Mouse (Mus musculus): ENCODE results near the gene Tpd52l2.
A peak's percentile ranks its signal among the peaks of the same experiment; 100 is the strongest.

Tpd52l2 gene

DNA sequence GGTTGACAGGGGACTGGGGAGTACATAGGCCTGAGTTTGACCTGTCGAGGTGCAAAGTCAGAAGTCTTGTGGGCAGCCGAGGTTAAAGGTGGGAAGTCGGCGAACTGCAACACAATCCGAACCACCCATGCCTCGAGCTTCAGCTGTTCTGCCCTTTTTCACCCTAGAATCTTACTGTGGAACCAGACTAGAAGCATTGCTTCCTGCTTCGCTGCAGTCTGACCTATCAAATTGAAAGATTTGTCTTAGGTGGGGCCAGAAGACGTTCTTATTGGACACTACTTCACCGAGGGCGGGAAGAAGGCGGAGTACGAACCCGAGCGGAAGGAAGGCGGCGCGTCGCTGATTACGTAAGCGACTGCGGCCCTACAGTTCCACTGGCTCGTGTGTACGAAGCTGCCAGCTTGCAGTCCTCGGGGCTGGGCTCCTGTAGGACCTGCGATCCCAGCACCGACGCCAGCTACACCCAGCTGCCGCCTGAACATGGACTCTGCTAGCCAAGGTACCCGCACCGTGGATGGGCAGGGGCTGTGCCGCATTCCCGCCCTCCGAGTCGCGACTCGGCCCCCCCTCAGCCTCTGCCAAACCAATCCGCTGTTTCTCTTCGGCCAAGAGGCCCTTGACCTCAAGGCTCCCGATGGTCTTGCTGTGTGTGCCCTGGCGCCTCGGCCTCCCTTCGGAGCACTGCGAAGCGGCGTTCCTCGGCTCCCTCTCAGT is at the start of gene Tpd52l2:
Gene Tpd52l2, plus strand, starts transcription at position 312 of the 717 bp plus-strand sequence.
- peak; percentile 80 for DNase-seq (ENCODE audit: low spot score)

GRCm38 (mm10) chr2:181452181-181452580 is 44.8 kb upstream of the Tpd52l2 start:
- DNase-seq (ENCODE audit: low spot score), result no peak

GRCm38 (mm10) chr2:181453274-181453673 is 43.7 kb upstream of the Tpd52l2 start:
- no peak for DNase-seq (ENCODE audit: low spot score)

DNA sequence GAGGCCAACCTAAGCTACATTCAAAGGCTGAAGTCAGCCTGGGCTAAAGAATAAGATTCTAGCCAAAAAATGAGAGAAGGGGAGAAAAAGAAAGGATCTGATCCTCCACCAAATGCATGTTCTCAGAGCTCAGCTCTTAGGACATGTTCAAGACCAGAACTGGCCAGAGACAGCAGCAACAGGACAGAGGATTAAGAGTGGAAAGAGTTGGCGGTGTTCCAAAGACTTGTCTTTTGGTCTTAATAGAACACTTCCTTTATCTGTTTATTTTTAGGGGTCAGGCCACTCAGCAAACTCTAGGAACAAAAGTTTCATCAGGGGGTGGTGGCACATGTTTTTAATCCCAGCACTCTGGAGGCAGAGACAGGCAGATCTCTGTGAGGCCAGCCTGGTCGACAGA is 41.0 kb upstream of the Tpd52l2 start:
- no peak for DNase-seq (ENCODE audit: low spot score)

GRCm38 (mm10) chr2:181457831-181458230 is 39.1 kb upstream of the Tpd52l2 start:
- no peak for DNase-seq (ENCODE audit: low spot score)

GRCm38 (mm10) chr2:181458411-181459152 is 38.4 kb upstream of the Tpd52l2 start:
- peak; percentile 30 for DNase-seq (ENCODE audit: low spot score)

DNA sequence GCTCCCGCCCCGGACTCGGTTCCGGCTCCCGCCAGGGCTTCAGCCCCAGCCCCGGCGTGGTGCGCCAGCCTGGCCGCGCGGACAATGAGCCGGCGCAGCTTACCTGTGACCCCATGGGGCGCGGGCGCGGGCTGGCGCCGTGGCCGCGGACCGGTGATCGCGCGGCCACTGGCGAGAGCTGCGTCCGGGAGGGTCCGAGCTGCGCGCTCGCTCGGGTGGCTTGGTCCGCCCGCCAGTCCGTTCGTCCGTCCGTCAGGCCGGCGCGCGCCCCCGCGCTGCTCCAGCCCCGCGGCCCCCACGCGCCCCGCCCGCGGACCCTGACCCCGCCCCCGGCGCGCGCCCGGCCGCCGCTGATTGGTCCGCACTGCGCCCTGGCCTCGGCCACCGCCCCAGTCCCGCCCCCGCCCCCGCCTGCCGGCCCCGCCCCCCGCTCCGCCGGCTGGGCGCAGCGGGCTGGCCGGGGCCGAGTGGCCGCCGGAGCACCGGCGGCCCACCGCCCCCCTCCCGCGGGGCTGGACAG is 37.7 kb upstream of the Tpd52l2 start, which contains the start of gene Zbtb46:
Gene Zbtb46, minus strand, starts transcription at position 274 of the 520 bp plus-strand sequence.
- DNase-seq (ENCODE audit: low spot score), result peak; percentile 77

DNA sequence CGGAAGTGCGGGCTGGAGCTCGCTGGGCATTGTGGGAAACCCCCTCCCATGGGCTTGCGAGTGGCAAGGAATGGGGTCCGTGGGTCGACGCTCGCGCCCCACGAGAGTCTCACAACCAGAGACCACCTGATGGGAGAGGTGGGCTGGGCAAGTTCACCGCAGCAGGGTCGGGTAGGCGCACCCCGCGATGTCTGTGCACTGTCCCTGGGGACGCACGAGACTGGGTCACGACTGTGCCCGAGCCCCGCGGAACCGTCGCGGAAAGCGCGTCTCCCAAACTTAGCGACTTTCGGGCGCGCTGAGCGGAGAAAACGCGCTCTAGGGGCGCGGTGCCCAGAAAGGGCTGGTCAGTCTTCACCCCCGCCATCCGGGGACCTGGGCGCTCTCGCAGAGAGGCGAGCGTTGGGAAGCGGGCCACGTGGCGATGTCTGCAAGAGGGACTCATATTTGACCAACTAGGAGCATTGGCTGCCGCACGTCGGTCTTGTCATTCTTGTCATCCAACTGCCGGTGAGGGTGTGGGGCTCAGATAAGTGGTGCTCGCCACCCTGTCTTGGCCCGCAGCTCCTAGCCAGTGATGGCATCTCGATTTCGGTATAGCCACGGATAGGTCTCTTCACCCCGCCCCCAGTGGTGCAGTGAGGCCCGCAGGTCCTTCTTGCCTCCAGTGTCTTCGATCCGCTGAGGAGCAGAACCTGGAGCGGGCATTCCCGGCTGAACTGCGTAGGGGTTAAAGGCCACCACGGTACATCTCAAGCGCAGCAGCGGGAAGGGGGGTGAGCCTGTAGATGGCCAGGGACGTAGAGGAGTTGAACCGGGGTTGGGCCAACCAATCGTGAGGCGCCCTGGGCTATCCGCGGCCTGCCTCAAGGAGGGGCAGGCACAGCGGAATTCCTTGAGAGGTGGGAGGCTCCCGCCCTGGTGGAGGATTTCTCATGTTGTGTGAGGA is 37.0 kb upstream of the Tpd52l2 start:
- DNase-seq (ENCODE audit: low spot score), result peak; percentile 71

DNA sequence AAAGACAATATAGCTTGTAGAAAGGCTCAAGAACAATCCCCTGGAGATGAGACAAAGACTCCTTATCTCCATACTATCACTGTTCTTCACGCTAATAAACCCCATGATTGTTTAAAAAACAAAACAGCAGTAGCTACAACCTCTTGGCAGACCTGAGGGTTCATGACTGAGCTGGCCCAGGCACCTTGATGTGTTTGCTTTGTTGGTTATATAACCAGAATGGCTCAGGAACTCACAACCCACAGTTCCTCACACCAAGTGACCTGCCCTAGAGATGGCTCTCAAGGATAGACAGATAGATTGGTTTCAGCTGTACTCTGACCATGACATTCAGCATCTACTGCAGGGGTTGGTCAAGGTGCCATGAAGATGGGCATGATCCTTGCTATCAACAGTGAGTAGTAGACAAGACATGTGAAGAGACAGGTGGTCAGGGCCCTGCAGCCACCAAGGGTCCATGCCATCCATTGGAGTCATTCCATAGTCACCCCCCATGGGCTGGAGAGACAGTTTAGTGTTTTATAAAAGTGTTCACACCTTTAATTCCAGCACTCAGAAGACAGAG is 35.3 kb upstream of the Tpd52l2 start:
- DNase-seq (ENCODE audit: low spot score), result no peak

DNA sequence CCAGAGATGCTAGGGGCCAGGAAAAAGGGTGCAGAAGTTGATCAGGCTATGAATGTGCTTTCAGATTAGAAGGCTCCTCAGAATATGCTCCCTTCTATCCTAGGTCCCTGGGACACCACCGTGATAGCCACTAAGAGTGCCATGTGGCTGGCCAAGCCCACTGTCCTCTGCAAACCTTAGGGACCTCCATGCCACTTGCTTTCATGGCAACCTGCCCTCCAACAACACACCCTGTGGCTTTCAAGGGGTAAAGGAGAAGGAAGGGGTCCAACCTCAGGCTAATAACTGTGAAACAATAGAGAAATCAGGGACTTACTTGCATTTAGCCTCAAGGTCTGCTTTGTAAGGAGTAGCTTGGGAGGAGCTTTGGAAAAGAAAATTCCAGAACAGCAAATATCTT is 34.3 kb upstream of the Tpd52l2 start:
- DNase-seq (ENCODE audit: low spot score), result no peak

DNA sequence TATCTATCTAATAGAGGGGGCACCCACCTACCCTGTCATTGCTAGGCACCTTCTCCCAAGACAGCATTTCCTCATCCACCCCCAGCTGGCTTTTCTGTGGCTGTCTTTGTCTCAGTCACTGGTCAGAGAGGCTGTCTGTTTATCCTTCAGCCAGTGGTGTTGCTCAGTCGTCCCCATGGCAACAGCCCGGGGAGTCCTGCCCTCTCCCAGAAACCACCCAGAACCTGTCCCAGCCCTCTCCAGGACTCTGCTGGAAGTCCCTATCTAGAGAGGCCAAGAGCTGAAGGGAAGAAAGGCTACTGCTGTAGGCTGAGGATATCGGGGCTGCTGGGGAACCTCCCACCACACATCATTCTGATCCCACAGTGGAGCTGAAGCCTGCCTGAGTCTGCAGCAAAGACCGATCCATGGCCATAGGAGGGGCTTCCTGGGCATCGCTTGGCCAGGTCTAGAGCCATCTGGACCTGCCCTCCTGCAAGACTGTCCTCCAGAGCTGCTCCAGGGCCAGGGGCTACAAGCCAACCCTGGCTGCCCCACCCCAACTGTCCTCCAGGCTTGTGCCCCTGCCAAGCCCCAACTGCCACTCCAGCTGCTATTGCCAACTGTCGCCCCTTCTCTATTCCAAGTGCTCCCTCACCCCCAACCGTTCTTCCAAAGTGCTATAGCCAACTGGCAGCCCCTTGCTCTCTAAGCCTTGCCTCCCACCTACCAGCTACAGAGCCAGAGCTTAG is 33.8 kb upstream of the Tpd52l2 start:
- DNase-seq (ENCODE audit: low spot score), result peak; percentile 29

DNA sequence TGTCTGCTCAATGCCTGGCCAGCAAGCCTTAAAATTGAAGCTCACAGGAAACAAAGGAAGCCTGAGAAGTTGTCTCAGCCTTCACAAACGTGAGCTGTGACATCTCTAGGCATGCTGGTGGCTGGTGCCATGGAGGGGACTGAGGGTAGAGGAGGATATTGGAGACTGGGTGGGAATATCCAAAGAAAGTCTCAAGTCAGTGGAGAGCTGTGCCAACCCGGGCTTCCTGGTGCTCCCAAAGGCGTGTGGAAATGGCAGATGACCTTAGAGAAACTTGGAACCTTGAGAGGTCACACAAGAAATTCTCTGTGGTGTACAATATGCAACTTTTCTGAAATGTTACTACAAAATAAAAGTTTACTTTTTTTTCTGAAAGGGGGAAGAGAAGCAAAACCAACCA is 31.5 kb upstream of the Tpd52l2 start:
- no peak for DNase-seq (ENCODE audit: low spot score)

- no peak for DNase-seq (ENCODE audit: low spot score)
These were observed 26.7 kb upstream of the Tpd52l2 start for GRCm38 (mm10) chr2:181470285-181470684.

- DNase-seq (ENCODE audit: low spot score), result no peak
These were observed 25.7 kb upstream of the Tpd52l2 start for GRCm38 (mm10) chr2:181471246-181471645.

GRCm38 (mm10) chr2:181472256-181472827 is 24.6 kb upstream of the Tpd52l2 start:
- no peak for DNase-seq (ENCODE audit: low spot score)

- DNase-seq (ENCODE audit: low spot score), result no peak
These were observed 13.8 kb upstream of the Tpd52l2 start for GRCm38 (mm10) chr2:181483120-181483519.

DNA sequence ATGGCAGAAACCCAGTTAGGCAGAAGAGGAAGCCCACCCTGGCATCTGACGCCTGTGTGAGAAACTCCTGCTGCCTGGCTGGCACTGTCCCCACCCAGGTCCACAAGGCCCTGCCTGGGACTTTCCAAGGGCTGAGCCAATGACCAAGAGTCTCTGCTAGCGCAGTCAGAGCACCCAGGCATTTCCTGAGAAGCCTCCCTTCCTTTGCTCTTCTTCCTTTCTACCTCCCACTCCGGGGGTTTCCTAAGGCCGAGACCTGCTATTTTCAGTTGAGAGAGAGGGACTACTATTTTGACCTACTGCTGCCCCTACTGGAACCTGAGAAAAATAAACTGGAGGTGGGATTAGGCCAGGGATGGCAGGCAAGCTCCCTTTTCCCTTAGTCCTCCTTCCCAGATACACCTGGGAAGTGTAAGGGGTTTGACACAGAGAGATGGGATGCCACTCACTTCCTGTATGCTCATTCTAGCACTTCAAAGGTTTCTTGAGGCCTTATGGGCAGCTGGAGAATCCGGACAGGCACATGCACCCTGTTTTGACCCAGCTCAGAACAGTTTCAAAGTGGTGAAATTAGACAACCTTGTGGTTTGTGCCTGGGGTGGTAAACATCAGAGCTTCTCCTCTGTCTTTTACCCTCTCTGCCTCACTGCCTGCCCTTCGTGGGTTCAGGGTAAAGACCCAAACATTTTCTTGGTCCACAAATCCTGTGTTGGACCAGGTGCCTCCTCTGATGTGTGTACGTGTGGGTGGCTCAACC is 13.2 kb upstream of the Tpd52l2 start:
- DNase-seq (ENCODE audit: low spot score), result peak; percentile 27

DNA sequence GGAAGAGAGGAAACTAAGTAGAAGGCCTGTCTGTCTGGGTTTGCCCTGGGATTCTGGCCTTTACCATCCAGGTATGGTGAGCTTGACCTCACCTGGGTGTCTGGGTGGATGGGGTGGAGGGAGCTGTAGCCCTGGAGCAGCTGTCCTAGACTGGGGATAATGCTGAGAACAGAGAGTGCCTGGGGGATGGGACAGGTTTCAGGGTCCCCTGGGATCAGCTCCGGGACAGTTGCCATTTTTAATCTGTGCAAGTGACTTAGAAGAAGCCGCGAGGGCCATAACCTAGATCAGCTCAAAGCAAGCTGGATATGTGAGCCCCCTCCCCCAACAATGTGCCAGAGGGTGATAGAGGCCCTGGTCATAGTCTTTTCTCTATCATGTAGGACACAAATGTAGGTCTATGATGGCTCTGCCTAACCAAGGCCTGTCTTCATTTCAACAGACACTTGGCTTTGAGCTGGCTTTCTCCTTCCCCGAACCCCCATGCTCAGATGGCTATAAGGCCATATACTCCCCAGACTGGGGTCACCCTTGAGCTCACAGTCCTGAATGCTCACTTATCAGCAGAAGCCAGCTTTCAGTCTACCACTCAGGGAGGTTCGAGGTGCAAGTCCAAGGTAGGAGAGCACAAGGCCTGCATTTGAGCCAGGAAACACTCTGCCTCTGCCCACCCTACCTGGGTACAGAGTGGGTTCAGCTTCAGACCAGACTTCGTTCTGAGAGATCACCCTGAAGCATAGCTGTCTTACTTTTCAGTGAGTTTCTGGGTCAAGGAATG is 12.3 kb upstream of the Tpd52l2 start:
- no peak for DNase-seq (ENCODE audit: low spot score)

DNA sequence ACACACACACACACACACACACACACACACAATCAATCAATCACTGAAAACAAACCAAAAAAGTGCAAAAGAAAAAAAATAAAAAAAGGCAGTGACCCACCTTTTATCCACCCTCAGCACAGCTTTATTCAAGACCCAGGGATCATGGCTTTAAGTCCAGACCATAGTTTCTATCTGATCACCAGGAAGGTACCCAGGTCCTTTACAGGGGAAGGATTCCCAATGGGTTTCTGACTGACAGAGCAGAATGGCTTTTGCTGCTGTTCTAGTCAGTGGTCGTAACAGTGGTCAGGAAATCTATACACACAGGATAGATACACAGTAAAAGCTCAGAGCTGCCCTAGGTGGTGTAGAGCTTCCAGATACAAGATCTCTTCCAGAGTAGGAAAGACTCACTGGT is 11.2 kb upstream of the Tpd52l2 start:
- no peak for DNase-seq (ENCODE audit: low spot score)

Measured in spleen, adult 12 weeks (tissue).